Mouse (Mus musculus): ENCODE measurements around the gene Lefty1. TPM values are rescaled to one million over a fixed set of nuclear protein-coding genes. Genes with fewer than 3 reads are reported as not detected.

Lefty1 gene
- polyA plus RNA-seq, 1 experiment from 2014 or later, result 1.2 TPM

GRCm38 (mm10) chr1:180912792-180913191 is 22.0 kb upstream of the Lefty1 start:
- H3K27ac ChIP-seq (ENCODE audit: low read depth, low read length), result no peak overlapping the region
- H3K9ac ChIP-seq (ENCODE audit: low read depth, low read length), result no peak overlapping the region
- 79% methylated on average over 5 of the region's 5 CpGs for WGBS (ENCODE audit: insufficient replicate concordance)
- ATAC-seq (replicated peaks; ENCODE audit: insufficient number of reproducible peaks, low FRiP score, low TSS enrichment), result no peak
- H3K4me3 ChIP-seq (ENCODE audit: low read depth, low read length), result no peak overlapping the region
- H3K4me1 ChIP-seq (ENCODE audit: control insufficient read depth, insufficient read depth, low read length), result no peaks in the 10 kb centered on the region; the same call in 1 of the 2 replicates
- H3K9me3 ChIP-seq (replicated peaks; ENCODE audit: control insufficient read depth, low read length), result no peaks in the 10 kb centered on the region
- H3K4me2 ChIP-seq, result no peak overlapping the region
- no peaks in the 10 kb centered on the region; the same call in 1 of the 2 replicates for H3K27me3 ChIP-seq (ENCODE audit: control insufficient read depth, insufficient read depth, low read length)
- H3K36me3 ChIP-seq (ENCODE audit: control insufficient read depth, insufficient read depth, low read length), result no peaks in the 10 kb centered on the region

GRCm38 (mm10) chr1:180913797-180914196 is 21.0 kb upstream of the Lefty1 start:
- Histone ChIP-seq H3K4me1 (ENCODE audit: control insufficient read depth, insufficient read depth, low read length) (no peaks in the 10 kb centered on the region; the same call in 1 of the 2 replicates), H3K9ac (ENCODE audit: low read depth, low read length) (no peak overlapping the region), H3K27ac (ENCODE audit: low read depth, low read length) (no peak overlapping the region), H3K36me3 (ENCODE audit: control insufficient read depth, insufficient read depth, low read length) (no peaks in the 10 kb centered on the region), H3K27me3 (ENCODE audit: control insufficient read depth, insufficient read depth, low read length) (no peaks in the 10 kb centered on the region; the same call in 1 of the 2 replicates), H3K4me2 (no peak overlapping the region), H3K4me3 (ENCODE audit: low read depth, low read length) (no peak overlapping the region), H3K9me3 (replicated peaks; ENCODE audit: control insufficient read depth, low read length) (no peaks in the 10 kb centered on the region)
- ATAC-seq (replicated peaks; ENCODE audit: insufficient number of reproducible peaks, low FRiP score, low TSS enrichment), result no peak
- 52% methylated on average over 4 of the region's 4 CpGs for WGBS (ENCODE audit: insufficient replicate concordance)

GRCm38 (mm10) chr1:180916425-180916824 is 18.4 kb upstream of the Lefty1 start:
- H3K4me2 ChIP-seq, result no peak overlapping the region
- no peaks in the 10 kb centered on the region; the same call in 1 of the 2 replicates for H3K27me3 ChIP-seq (ENCODE audit: control insufficient read depth, insufficient read depth, low read length)
- WGBS (ENCODE audit: insufficient replicate concordance), result 83% methylated on average over 11 of the region's 11 CpGs
- H3K9ac ChIP-seq (ENCODE audit: low read depth, low read length), result no peak overlapping the region
- no peaks in the 10 kb centered on the region for H3K9me3 ChIP-seq (replicated peaks; ENCODE audit: control insufficient read depth, low read length)
- no peak overlapping the region for H3K27ac ChIP-seq (ENCODE audit: low read depth, low read length)
- ATAC-seq (replicated peaks; ENCODE audit: insufficient number of reproducible peaks, low FRiP score, low TSS enrichment), result no peak
- no peak overlapping the region for H3K4me3 ChIP-seq (ENCODE audit: low read depth, low read length)
- no peaks in the 10 kb centered on the region for H3K36me3 ChIP-seq (ENCODE audit: control insufficient read depth, insufficient read depth, low read length)
- no peaks in the 10 kb centered on the region; the same call in 1 of the 2 replicates for H3K4me1 ChIP-seq (ENCODE audit: control insufficient read depth, insufficient read depth, low read length)

- Histone ChIP-seq H3K27ac (ENCODE audit: low read depth, low read length) (no peak overlapping the region), H3K4me3 (ENCODE audit: low read depth, low read length) (no peak overlapping the region), H3K9me3 (replicated peaks; ENCODE audit: control insufficient read depth, low read length) (no peaks in the 10 kb centered on the region), H3K27me3 (ENCODE audit: control insufficient read depth, insufficient read depth, low read length) (no peaks in the 10 kb centered on the region), H3K9ac (ENCODE audit: low read depth, low read length) (no peak overlapping the region), H3K4me1 (ENCODE audit: control insufficient read depth, insufficient read depth, low read length) (no peaks in the 10 kb centered on the region), H3K36me3 (ENCODE audit: control insufficient read depth, insufficient read depth, low read length) (no peaks in the 10 kb centered on the region), H3K4me2 (no peak overlapping the region)
- ATAC-seq (replicated peaks; ENCODE audit: insufficient number of reproducible peaks, low FRiP score, low TSS enrichment), result no peak
- 34% methylated on average over 1 of the region's 1 CpGs for WGBS (ENCODE audit: insufficient replicate concordance)
Observed at GRCm38 (mm10) chr1:180917053-180917452, 17.8 kb upstream of the Lefty1 start.

GRCm38 (mm10) chr1:180919686-180920085 is 15.1 kb upstream of the Lefty1 start:
- Histone ChIP-seq H3K4me1 (ENCODE audit: control insufficient read depth, insufficient read depth, low read length) (no peaks in the 10 kb centered on the region), H3K4me2 (no peak overlapping the region), H3K4me3 (ENCODE audit: low read depth, low read length) (no peak overlapping the region), H3K9me3 (replicated peaks; ENCODE audit: control insufficient read depth, low read length) (no peaks in the 10 kb centered on the region), H3K36me3 (ENCODE audit: control insufficient read depth, insufficient read depth, low read length) (no peaks in the 10 kb centered on the region), H3K9ac (ENCODE audit: low read depth, low read length) (no peak overlapping the region), H3K27me3 (ENCODE audit: control insufficient read depth, insufficient read depth, low read length) (no peaks in the 10 kb centered on the region), H3K27ac (ENCODE audit: low read depth, low read length) (no peak overlapping the region)
- 0 out of 2 replicates have a peak, but pooled peaks have one; percentile 26 for ATAC-seq (replicated peaks; ENCODE audit: insufficient number of reproducible peaks, low FRiP score, low TSS enrichment)
- WGBS (ENCODE audit: insufficient replicate concordance), result 28% methylated on average over 8 of the region's 8 CpGs

GRCm38 (mm10) chr1:180922273-180923048 is 12.4 kb upstream of the Lefty1 start:
- H3K36me3 ChIP-seq (ENCODE audit: control insufficient read depth, insufficient read depth, low read length), result no peaks in the 10 kb centered on the region
- no peak overlapping the region for H3K4me2 ChIP-seq
- no peaks in the 10 kb centered on the region for H3K9me3 ChIP-seq (replicated peaks; ENCODE audit: control insufficient read depth, low read length)
- H3K4me3 ChIP-seq (ENCODE audit: low read depth, low read length), result no peak overlapping the region
- no peak for ATAC-seq (replicated peaks; ENCODE audit: insufficient number of reproducible peaks, low FRiP score, low TSS enrichment)
- WGBS (ENCODE audit: insufficient replicate concordance), result 51% methylated on average over 6 of the region's 6 CpGs
- H3K9ac ChIP-seq (ENCODE audit: low read depth, low read length), result no peak overlapping the region
- no peaks in the 10 kb centered on the region for H3K4me1 ChIP-seq (ENCODE audit: control insufficient read depth, insufficient read depth, low read length)
- H3K27me3 ChIP-seq (ENCODE audit: control insufficient read depth, insufficient read depth, low read length), result no peaks in the 10 kb centered on the region
- H3K27ac ChIP-seq (ENCODE audit: low read depth, low read length), result no peak overlapping the region

GRCm38 (mm10) chr1:180924737-180925136 is 10.1 kb upstream of the Lefty1 start:
- Histone ChIP-seq H3K36me3 (ENCODE audit: control insufficient read depth, insufficient read depth, low read length) (no peaks in the 10 kb centered on the region), H3K4me1 (ENCODE audit: control insufficient read depth, insufficient read depth, low read length) (no peaks in the 10 kb centered on the region), H3K27ac (ENCODE audit: low read depth, low read length) (no peak overlapping the region), H3K27me3 (ENCODE audit: control insufficient read depth, insufficient read depth, low read length) (no peaks in the 10 kb centered on the region), H3K4me3 (ENCODE audit: low read depth, low read length) (no peak overlapping the region), H3K9ac (ENCODE audit: low read depth, low read length) (no peak overlapping the region), H3K9me3 (replicated peaks; ENCODE audit: control insufficient read depth, low read length) (no peaks in the 10 kb centered on the region), H3K4me2 (no peak overlapping the region)
- ATAC-seq (replicated peaks; ENCODE audit: insufficient number of reproducible peaks, low FRiP score, low TSS enrichment), result no peak
- WGBS (ENCODE audit: insufficient replicate concordance), result 38% methylated on average over 2 of the region's 2 CpGs

GRCm38 (mm10) chr1:180926286-180926685 is 8.5 kb upstream of the Lefty1 start:
- H3K9me3 ChIP-seq (replicated peaks; ENCODE audit: control insufficient read depth, low read length), result no peaks in the 10 kb centered on the region
- no peak for ATAC-seq (replicated peaks; ENCODE audit: insufficient number of reproducible peaks, low FRiP score, low TSS enrichment)
- no peak overlapping the region for H3K27ac ChIP-seq (ENCODE audit: low read depth, low read length)

GRCm38 (mm10) chr1:180929599-180929998 is 5.2 kb upstream of the Lefty1 start:
- Histone ChIP-seq H3K9me3 (replicated peaks; ENCODE audit: control insufficient read depth, low read length) (no peaks in the 10 kb centered on the region), H3K4me3 (ENCODE audit: low read depth, low read length) (no peak overlapping the region), H3K4me1 (ENCODE audit: control insufficient read depth, insufficient read depth, low read length) (no peaks in the 10 kb centered on the region), H3K9ac (ENCODE audit: low read depth, low read length) (no peak overlapping the region), H3K36me3 (ENCODE audit: control insufficient read depth, insufficient read depth, low read length) (no peaks in the 10 kb centered on the region), H3K27me3 (ENCODE audit: control insufficient read depth, insufficient read depth, low read length) (peaks cover 16% of the 10 kb centered on the region), H3K4me2 (no peak overlapping the region), H3K27ac (ENCODE audit: low read depth, low read length) (no peak overlapping the region)
- ATAC-seq (replicated peaks; ENCODE audit: insufficient number of reproducible peaks, low FRiP score, low TSS enrichment), result no peak
- WGBS (ENCODE audit: insufficient replicate concordance), result 19% methylated on average over 2 of the region's 2 CpGs

More at GRCm38 (mm10) chr1:180926286-180926685, 8.5 kb upstream of the Lefty1 start:
- WGBS (ENCODE audit: insufficient replicate concordance), result 56% methylated on average over 4 of the region's 4 CpGs
- Histone ChIP-seq H3K27me3 (ENCODE audit: control insufficient read depth, insufficient read depth, low read length) (no peaks in the 10 kb centered on the region), H3K4me3 (ENCODE audit: low read depth, low read length) (no peak overlapping the region), H3K4me2 (no peak overlapping the region), H3K4me1 (ENCODE audit: control insufficient read depth, insufficient read depth, low read length) (no peaks in the 10 kb centered on the region), H3K36me3 (ENCODE audit: control insufficient read depth, insufficient read depth, low read length) (no peaks in the 10 kb centered on the region), H3K9ac (ENCODE audit: low read depth, low read length) (no peak overlapping the region)
